Mouse (Mus musculus) kidney, embryonic 14.5 days (tissue): Measurements from ENCODE around the gene Acox1. TPM values are rescaled to one million over a fixed set of nuclear protein-coding genes. Genes with fewer than 3 reads are reported as not detected.
A peak's percentile ranks its signal among the peaks of the same experiment; 100 is the strongest.

Source experiments
- ATAC-seq: fragments of 200-750 bp; cut with Nextera tagmentation; 2 replicates; pipeline ENCODE4 v1.8.0; 2017; ENCODE audit warnings: moderate number of reproducible peaks, mild to moderate bottlenecking, moderate TSS enrichment, moderate library complexity; ENCODE audit not compliant: low FRiP score, low TSS enrichment
- H3K27ac ChIP-seq: fragments of 300-500 bp; sonication (generic); 2 replicates; pipeline ENCODE4 v1.5.1; 2014; ENCODE audit warnings: low read depth, mild to moderate bottlenecking, low read length, moderate library complexity, mixed read lengths
- H3K27me3 ChIP-seq: fragments of 300-500 bp; sonication (generic); 2 replicates; pipeline ENCODE4 v1.6.1; 2014; ENCODE audit warnings: mild to moderate bottlenecking, low read length; ENCODE audit not compliant: control insufficient read depth, insufficient read depth
- H3K36me3 ChIP-seq: fragments of 300-500 bp; sonication (generic); 2 replicates; pipeline ENCODE4 v1.6.1; 2014; ENCODE audit warnings: low read length, mixed read lengths; ENCODE audit not compliant: control insufficient read depth, insufficient read depth
- H3K4me1 ChIP-seq: fragments of 300-500 bp; sonication (generic); 2 replicates; pipeline ENCODE4 v1.6.1; 2014; ENCODE audit warnings: low read length, mixed read lengths; ENCODE audit not compliant: control insufficient read depth, insufficient read depth
- H3K4me2 ChIP-seq: fragments of 300-500 bp; sonication (generic); replicated peaks from 2 replicates; pipeline ENCODE4 v1.6.1; 2014; ENCODE audit warnings: low read depth, mild to moderate bottlenecking, low read length
- H3K4me3 ChIP-seq: fragments of 300-500 bp; sonication (generic); 2 replicates; pipeline ENCODE4 v1.5.1; 2014; ENCODE audit warnings: mild to moderate bottlenecking, low read length
- H3K9ac ChIP-seq: fragments of 300-500 bp; sonication (generic); 2 replicates; pipeline ENCODE4 v1.6.1; 2014; ENCODE audit warnings: low read depth, mild to moderate bottlenecking, low read length, moderate library complexity
- H3K9me3 ChIP-seq: fragments of 300-500 bp; sonication (generic); 2 replicates; pipeline ENCODE4 v1.6.1; 2016; ENCODE audit warnings: low read length; ENCODE audit not compliant: control insufficient read depth
- WGBS: fragments of 180-500 bp; shearing (Covaris S2); extraction: QIAGEN DNeasy Blood & Tissue Kit; methylation state at CpG from one replicate; pipeline ENCODE4 v1.1.7; 2014; 5-methylcytosine and 5-hydroxymethylcytosine counted together
- polyA plus RNA-seq: library from polyadenylated mRNA; unstranded; fragments of >200 nt; fragmentation: Nextera tagmentation; extraction: Ambion mirVana; gene quantifications from 2 replicates; pipeline ENCODE4 v1.2.1, GENCODE M21; 2014

Gene Acox1
- polyA plus RNA-seq, 1 experiment from 2014 or later = 27.4 TPM

DNA sequence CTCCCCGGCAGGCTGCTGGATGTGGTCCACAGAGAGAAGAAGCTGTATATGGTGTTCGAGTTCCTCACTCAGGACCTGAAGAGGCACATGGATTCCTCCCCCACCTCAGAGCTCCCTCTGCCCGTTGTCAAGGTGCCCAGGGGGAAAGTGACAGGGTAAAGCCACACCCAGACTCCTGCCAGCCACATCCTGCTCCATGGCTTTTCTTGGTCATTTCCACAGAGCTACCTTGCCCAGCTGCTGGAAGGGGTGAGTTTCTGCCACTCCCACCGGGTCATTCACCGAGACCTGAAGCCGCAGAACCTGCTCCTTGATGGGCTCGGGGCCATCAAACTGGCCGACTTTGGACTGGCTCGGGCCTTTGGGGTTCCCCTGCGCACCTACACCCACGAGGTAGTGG lies 17.7 kb upstream of the Acox1 start:
- Histone ChIP-seq H3K27ac (no peak overlapping the region), H3K9me3 (peaks cover 4% of the 10 kb centered on the region; the same call in 1 of the 2 replicates), H3K36me3 (no peaks in the 10 kb centered on the region), H3K4me2 (no peak overlapping the region), H3K4me3 (no peak overlapping the region), H3K27me3 (peaks cover 6% of the 10 kb centered on the region), H3K4me1 (peaks cover 15% of the 10 kb centered on the region; the same call in 1 of the 2 replicates), H3K9ac (0 out of 2 replicates have a peak overlapping the region, but pooled peaks have one; percentile 12)
- ATAC-seq = no peak
- WGBS = 77% methylated on average over 11 of the region's 11 CpGs

DNA sequence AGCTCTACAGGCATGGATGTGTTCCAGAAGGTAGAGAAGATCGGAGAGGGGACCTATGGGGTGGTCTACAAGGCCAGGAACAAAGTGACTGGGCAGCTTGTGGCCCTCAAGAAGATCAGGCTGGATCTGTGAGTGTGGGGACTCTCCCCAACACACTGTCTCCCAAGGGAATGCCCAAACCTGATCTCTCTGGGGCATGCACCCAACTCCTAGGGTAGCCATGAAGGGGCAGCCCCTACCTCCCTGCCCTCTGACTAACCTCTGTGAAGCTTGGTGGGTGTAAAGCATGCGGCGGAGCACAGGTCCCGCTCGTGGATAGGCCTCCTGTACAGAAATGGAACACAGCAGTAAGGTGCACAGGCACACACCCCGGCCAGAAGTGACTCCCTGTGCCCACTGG lies 17.1 kb upstream of the Acox1 start:
- no peaks in the 10 kb centered on the region for H3K9me3 ChIP-seq
- H3K4me2 ChIP-seq = no peak overlapping the region
- H3K27me3 ChIP-seq = peaks cover under 1% of the 10 kb centered on the region; the same call in 1 of the 2 replicates
- H3K4me1 ChIP-seq = peaks cover 15% of the 10 kb centered on the region; the same call in 1 of the 2 replicates
- 78% methylated on average over 6 of the region's 6 CpGs for WGBS
- 0 out of 2 replicates have a peak overlapping the region, but pooled peaks have one; percentile 12 for H3K9ac ChIP-seq
- no peaks in the 10 kb centered on the region for H3K36me3 ChIP-seq
- no peak overlapping the region for H3K27ac ChIP-seq
- no peak for ATAC-seq
- H3K4me3 ChIP-seq = no peak overlapping the region

DNA sequence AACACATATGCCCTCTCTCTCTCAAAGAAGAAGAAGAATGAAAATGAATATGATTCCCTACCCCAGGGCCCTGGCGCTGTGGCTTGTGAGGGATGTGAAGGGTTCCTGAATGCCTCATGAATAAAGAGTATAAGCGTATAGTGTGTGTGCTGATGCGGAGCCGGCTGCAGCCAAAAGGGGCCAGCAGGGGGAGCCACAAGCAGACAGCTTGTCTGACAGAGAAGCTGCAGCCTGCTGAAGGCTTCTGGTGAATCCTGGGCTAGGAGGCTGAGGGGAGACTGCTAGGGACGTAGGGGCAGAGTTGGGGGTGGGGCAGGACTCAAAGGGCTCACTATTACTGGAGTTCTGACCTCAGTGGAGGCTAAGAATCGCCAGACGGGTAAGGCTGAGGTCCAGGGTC lies 16.3 kb upstream of the Acox1 start:
- no peak overlapping the region for H3K9ac ChIP-seq
- H3K4me2 ChIP-seq = no peak overlapping the region
- H3K4me1 ChIP-seq = peaks cover 15% of the 10 kb centered on the region; the same call in 1 of the 2 replicates
- no peak overlapping the region for H3K4me3 ChIP-seq
- WGBS = 86% methylated on average over 7 of the region's 7 CpGs
- no peaks in the 10 kb centered on the region for H3K27me3 ChIP-seq
- ATAC-seq = no peak
- H3K9me3 ChIP-seq = no peaks in the 10 kb centered on the region
- H3K27ac ChIP-seq = no peak overlapping the region
- H3K36me3 ChIP-seq = no peaks in the 10 kb centered on the region

DNA sequence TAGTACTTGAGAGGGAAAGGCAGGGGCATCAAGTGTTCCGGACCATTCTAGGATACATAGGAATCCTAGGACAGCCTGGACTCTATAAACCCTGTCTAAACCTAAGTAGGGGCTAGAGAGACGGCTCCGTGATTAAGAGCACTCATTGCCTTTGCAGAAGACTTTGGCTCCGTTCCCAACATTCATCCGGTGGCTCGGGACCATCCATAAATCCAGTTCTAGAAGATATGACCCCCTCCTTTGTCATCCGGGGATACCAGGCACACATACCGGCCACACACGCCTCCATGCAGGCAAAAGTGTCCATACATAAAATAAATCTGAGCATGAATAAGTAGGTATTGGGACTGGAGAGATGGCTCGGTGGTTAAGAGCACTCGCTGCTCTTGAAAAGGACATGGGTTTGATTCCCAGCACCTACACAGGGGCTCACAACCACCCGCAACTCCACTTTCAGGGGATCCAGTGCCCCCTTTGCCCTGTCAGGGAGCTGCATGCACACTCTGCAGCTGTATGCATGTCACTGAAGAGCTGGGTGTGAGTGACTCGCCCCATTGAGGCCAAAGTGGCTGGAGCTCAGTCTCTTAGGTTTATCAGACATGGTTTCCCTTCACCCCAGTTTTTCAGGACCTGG lies 15.1 kb upstream of the Acox1 start:
- no peak for ATAC-seq
- H3K4me1 ChIP-seq = peaks cover 5% of the 10 kb centered on the region; the same call in 1 of the 2 replicates
- WGBS = 75% methylated on average over 13 of the region's 13 CpGs
- no peak overlapping the region for H3K27ac ChIP-seq
- H3K4me3 ChIP-seq = no peak overlapping the region
- H3K9me3 ChIP-seq = no peaks in the 10 kb centered on the region
- H3K9ac ChIP-seq = no peak overlapping the region
- H3K36me3 ChIP-seq = no peaks in the 10 kb centered on the region
- no peak overlapping the region for H3K4me2 ChIP-seq
- H3K27me3 ChIP-seq = no peaks in the 10 kb centered on the region

DNA sequence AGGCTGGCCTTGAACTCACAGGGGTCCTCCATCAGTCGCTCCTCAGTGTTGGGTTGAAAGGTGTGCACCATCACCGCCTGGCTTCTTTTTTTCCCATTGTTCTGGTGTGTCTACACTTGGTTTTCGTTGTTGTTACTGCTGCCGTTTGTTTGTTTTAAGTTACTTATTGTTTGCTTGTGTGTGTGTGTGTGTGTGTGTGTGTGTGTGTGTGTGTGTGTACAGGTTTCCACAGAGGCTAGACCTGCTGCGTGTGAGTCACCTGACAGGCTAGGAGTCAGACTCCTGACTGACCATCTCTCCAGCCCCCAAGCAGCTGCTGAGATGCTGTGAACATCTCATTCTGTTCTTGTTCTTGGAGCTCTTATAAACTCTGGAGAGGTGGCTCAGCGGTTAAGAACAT lies 14.0 kb upstream of the Acox1 start:
- Histone ChIP-seq H3K4me3 (no peak overlapping the region), H3K4me1 (no peaks in the 10 kb centered on the region), H3K9ac (no peak overlapping the region), H3K9me3 (no peaks in the 10 kb centered on the region), H3K27me3 (no peaks in the 10 kb centered on the region), H3K36me3 (no peaks in the 10 kb centered on the region), H3K27ac (no peak overlapping the region), H3K4me2 (no peak overlapping the region)
- 89% methylated on average over 6 of the region's 6 CpGs for WGBS
- no peak for ATAC-seq

DNA sequence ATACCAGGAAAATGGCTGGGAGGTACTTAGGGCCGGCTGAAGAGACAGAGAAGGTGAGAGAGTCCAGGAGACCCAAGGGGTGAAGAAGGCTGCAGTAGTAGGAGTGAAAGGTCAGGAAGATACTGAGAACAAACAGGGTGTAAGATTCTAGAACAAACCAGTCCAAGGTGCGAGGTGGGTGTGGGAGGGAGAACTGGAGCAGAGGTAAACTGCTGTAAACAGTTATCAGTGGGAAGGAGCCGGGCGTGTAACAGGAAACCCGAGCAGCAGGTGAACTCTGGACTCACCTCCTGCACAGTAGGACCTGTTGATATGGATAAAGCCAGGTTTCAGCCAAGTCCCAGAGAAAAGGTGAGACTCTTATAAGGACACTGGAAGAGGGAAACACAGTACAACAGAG lies 11.9 kb upstream of the Acox1 start:
- WGBS = 63% methylated on average over 5 of the region's 5 CpGs
- H3K9ac ChIP-seq = no peak overlapping the region
- no peak; the same call in 1 of the 2 replicates for ATAC-seq
- peaks cover 12% of the 10 kb centered on the region for H3K36me3 ChIP-seq
- no peak overlapping the region for H3K4me2 ChIP-seq
- H3K4me1 ChIP-seq = no peaks in the 10 kb centered on the region
- H3K4me3 ChIP-seq = no peak overlapping the region
- H3K27ac ChIP-seq = no peak overlapping the region
- H3K27me3 ChIP-seq = no peaks in the 10 kb centered on the region
- H3K9me3 ChIP-seq = no peaks in the 10 kb centered on the region

DNA sequence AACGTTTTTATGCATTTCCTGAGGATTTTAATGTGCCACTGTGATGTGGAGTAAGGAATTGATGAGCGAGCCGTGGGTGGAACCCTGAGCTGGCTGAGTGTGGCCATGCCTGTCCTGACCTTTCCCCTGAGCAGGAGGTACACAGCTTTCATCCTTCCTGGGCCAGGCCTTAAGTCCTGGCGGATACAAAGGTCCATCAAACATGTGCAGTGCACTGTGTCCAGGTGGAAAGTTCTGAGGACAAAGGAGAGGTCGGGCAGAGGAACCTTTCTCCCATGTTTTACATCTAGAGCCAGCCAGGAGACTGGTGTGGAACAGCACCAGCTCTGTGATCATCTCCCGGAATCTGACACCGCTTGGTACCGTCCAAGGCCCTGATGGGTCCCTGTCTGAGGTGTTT lies 10.4 kb upstream of the Acox1 start:
- H3K4me3 ChIP-seq = no peak overlapping the region
- H3K27me3 ChIP-seq = no peaks in the 10 kb centered on the region
- peaks cover 16% of the 10 kb centered on the region for H3K36me3 ChIP-seq
- H3K4me2 ChIP-seq = no peak overlapping the region
- no peaks in the 10 kb centered on the region for H3K4me1 ChIP-seq
- H3K9ac ChIP-seq = no peak overlapping the region
- no peak for ATAC-seq
- H3K27ac ChIP-seq = no peak overlapping the region
- WGBS = 46% methylated on average over 8 of the region's 8 CpGs
- H3K9me3 ChIP-seq = no peaks in the 10 kb centered on the region

DNA sequence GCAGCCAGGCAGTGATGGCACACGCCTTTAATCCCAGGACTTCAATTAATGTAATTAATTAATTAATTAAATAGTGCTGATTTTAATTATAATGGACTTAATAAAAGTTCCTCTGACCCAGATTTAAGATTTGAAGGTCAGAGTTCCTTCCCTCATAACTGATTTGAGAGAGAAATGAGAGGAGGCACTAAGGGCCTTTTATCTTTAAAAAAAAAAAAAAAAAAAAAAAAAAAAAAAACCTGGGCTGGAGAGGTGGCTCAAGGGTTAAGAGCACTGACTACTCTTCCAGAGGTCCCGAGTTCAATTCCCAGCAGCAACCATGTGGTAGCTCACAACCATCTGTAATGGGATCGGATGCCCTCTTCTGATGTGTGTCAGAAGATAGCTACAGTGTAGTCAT lies 9.8 kb upstream of the Acox1 start:
- H3K9ac ChIP-seq = no peak overlapping the region
- 83% methylated on average over 3 of the region's 3 CpGs for WGBS
- H3K36me3 ChIP-seq = peaks cover 16% of the 10 kb centered on the region
- no peaks in the 10 kb centered on the region for H3K9me3 ChIP-seq
- H3K4me3 ChIP-seq = no peak overlapping the region
- no peaks in the 10 kb centered on the region for H3K4me1 ChIP-seq
- H3K4me2 ChIP-seq = no peak overlapping the region
- H3K27me3 ChIP-seq = no peaks in the 10 kb centered on the region
- ATAC-seq = no peak
- no peak overlapping the region for H3K27ac ChIP-seq

DNA sequence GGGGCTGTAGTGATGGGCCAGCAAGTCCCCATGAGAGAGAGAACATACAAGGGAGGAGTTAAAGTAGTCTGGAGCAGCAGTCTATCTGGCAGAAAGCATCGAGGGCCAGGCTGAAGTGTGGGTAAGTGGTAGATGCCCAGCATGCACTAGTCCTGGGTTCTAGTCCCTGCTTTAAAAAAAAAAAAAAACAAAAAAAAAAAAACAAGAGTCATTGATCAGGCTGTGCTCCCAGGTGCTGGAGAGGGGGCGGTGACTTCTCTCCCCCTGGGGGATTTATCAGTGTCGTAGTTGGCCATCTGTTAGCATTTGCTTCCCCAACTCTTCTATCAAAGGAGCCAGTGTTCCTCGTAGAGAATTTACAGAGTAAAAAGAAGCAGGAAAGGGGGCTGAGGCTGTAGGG lies 7.8 kb upstream of the Acox1 start:
- 79% methylated on average over 4 of the region's 4 CpGs for WGBS
- H3K4me3 ChIP-seq = no peak overlapping the region
- peaks cover 16% of the 10 kb centered on the region for H3K36me3 ChIP-seq
- no peaks in the 10 kb centered on the region for H3K4me1 ChIP-seq
- no peak overlapping the region for H3K27ac ChIP-seq
- H3K9me3 ChIP-seq = no peaks in the 10 kb centered on the region
- H3K9ac ChIP-seq = no peak overlapping the region
- ATAC-seq = no peak
- no peaks in the 10 kb centered on the region for H3K27me3 ChIP-seq
- no peak overlapping the region for H3K4me2 ChIP-seq
